Mouse (Mus musculus): ENCODE data around the gene Irak2.

DNA sequence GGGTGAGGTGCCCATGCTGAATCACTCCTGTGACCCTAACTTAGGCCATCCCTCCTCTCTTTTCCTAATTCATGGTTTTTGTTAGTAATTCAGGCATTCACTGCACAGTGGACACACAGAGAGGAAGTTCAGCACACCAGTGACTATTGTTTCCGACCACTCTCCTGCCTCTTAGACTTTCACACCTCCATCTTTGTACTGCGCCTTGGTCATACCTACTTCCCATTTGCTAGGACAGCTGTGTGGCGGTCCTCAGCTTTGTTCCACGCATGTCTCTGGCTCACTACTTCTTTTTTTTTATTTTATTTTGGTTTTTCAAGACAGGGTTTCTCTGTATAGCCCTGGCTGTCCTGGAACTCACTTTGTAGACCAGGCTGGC is 52.8 kb downstream of the Irak2 start:
- no peak for TF ChIP-seq CTCF (IDR thresholded peaks at IDR 0.05; ENCODE audit: insufficient read depth, low read depth, low read length)
- TF ChIP-seq POLR2A (IDR thresholded peaks at IDR 0.05; ENCODE audit: insufficient read depth, low read depth, low read length), result no peak

All from olfactory bulb, adult 2 months (tissue).